In genomic region chr1:92637501-92638172, GRCm38 (mm10) we compare ENCODE assay signal across 31 mouse cellular contexts. TPM values are rescaled to one million over a fixed set of nuclear protein-coding genes. Genes with fewer than 3 reads are reported as not detected.
A peak's percentile ranks its signal among the peaks of the same experiment; 100 is the strongest.
DNase-seq lines count a peak whose midpoint lies in the region; ATAC-seq and TF ChIP-seq lines count a peak whose summit lies in the region.
"Had no signal": no experiment of that assay in that cellular context is flagged by ENCODE, and none has a peak within 500 bp of the region (broad histone marks: within the 10 kb centered on the region; RNA-seq: fewer than 3 reads in every experiment).

No protein-coding gene starts in this region.

- peak; percentile 44 for DNase-seq in forebrain, embryonic 11.5 days (ENCODE audit: low spot score)
- DNase-seq in intestine, embryonic 14.5 days (ENCODE audit: low spot score), result peak; percentile 31
- DNase-seq in liver, postnatal 0 days, result peak; percentile 9
- DNase-seq in liver, result no peak
- no peak for DNase-seq in MEL (ENCODE audit: low read depth, low spot score)
- DNase-seq: cerebellum, adult 18-20 months; cerebellum, adult 9-10 months; cerebellum, postnatal 14 days; gastrocnemius, postnatal 10 days; gastrocnemius, postnatal 36 days had no signal

- no peak overlapping the region for H3K4me2 ChIP-seq in forebrain, embryonic 11.5 days (ENCODE audit: low read depth, low read length, severe bottlenecking)
- no peak overlapping the region for H3K4me2 ChIP-seq in forebrain, embryonic 13.5 days
- H3K4me2 ChIP-seq in intestine, embryonic 14.5 days (ENCODE audit: low read length), result no peak overlapping the region
- no peak overlapping the region for H3K4me2 ChIP-seq in intestine, embryonic 16.5 days (ENCODE audit: low read depth, low read length)
- H3K4me2 ChIP-seq in liver, postnatal 0 days (ENCODE audit: low read depth, low read length), result no peak overlapping the region
- H3K4me2 ChIP-seq in kidney, embryonic 16.5 days (replicated peaks; ENCODE audit: low read depth, low read length), result no peak overlapping the region
- H3K4me2 ChIP-seq: embryonic facial prominence, embryonic 12.5 days; embryonic facial prominence, embryonic 15.5 days; forebrain, embryonic 12.5 days; heart, embryonic 11.5 days; hindbrain, embryonic 12.5 days; hindbrain, embryonic 15.5 days had no signal

- 89% methylated on average over 15 of the region's 15 CpGs for WGBS in forebrain, embryonic 11.5 days
- WGBS in forebrain, embryonic 13.5 days, result 94% methylated on average over 15 of the region's 15 CpGs
- WGBS in intestine, embryonic 14.5 days, result 91% methylated on average over 15 of the region's 15 CpGs
- 91% methylated on average over 15 of the region's 15 CpGs for WGBS in intestine, embryonic 16.5 days
- WGBS in liver, postnatal 0 days (ENCODE audit: insufficient replicate concordance), result 80% methylated on average over 15 of the region's 15 CpGs
- 86% methylated on average over 15 of the region's 15 CpGs for WGBS in kidney, embryonic 16.5 days

- TF ChIP-seq POLR2A in MEL (IDR thresholded peaks at IDR 0.05; ENCODE audit: control insufficient read depth in 1 of 2, insufficient read depth in 1 of 2, low read depth in 1 of 2, low read length in 2 of 2, poor library complexity in 1 of 2), result no peak; a peak in 1 of 4 replicates

- H3K27me3 ChIP-seq in forebrain, embryonic 11.5 days (ENCODE audit: control insufficient read depth, insufficient read depth, low read length), result no peaks in the 10 kb centered on the region
- H3K27me3 ChIP-seq in forebrain, embryonic 13.5 days, result no peaks in the 10 kb centered on the region
- no peaks in the 10 kb centered on the region for H3K27me3 ChIP-seq in intestine, embryonic 14.5 days (replicated peaks; ENCODE audit: control insufficient read depth, insufficient read depth, low read length)
- no peaks in the 10 kb centered on the region for H3K27me3 ChIP-seq in intestine, embryonic 16.5 days (replicated peaks; ENCODE audit: control insufficient read depth, insufficient read depth, low read length)
- H3K27me3 ChIP-seq in liver, postnatal 0 days (ENCODE audit: insufficient read depth, low read length), result no peaks in the 10 kb centered on the region
- no peaks in the 10 kb centered on the region for H3K27me3 ChIP-seq in MEL (ENCODE audit: control insufficient read depth in 1 of 2, insufficient read depth in 2 of 2, low read length in 2 of 2)
- H3K27me3 ChIP-seq in kidney, embryonic 16.5 days (ENCODE audit: insufficient read depth, low read length), result no peaks in the 10 kb centered on the region
- H3K27me3 ChIP-seq: embryonic facial prominence, embryonic 12.5 days; embryonic facial prominence, embryonic 15.5 days; forebrain, embryonic 12.5 days; hindbrain, embryonic 12.5 days; hindbrain, embryonic 15.5 days; Patski had no signal

- no peak for TF ChIP-seq CTCF in liver, postnatal 0 days (IDR thresholded peaks at IDR 0.05; ENCODE audit: low read depth)
- TF ChIP-seq CTCF in MEL (IDR thresholded peaks at IDR 0.05 in 2 of 3, conservative IDR thresholded peaks at IDR 0.05 in 1 of 3; ENCODE audit: control insufficient read depth in 1 of 3, insufficient read depth in 1 of 3, low read depth in 2 of 3, low read length in 3 of 3, poor library complexity in 1 of 3, severe bottlenecking in 1 of 3), result no peak

- no peak for ATAC-seq in forebrain, embryonic 11.5 days (replicated peaks; ENCODE audit: low FRiP score)
- no peak for ATAC-seq in forebrain, embryonic 13.5 days
- ATAC-seq in intestine, embryonic 14.5 days (replicated peaks; ENCODE audit: low FRiP score, low TSS enrichment, low read depth), result no peak
- no peak for ATAC-seq in intestine, embryonic 16.5 days
- no peak for ATAC-seq in liver, postnatal 0 days
- no peak for ATAC-seq in kidney, embryonic 16.5 days (ENCODE audit: low FRiP score, low TSS enrichment)
- ATAC-seq: forebrain, embryonic 16.5 days; Patski had no signal

- H3K9me3 ChIP-seq in forebrain, embryonic 11.5 days (ENCODE audit: control insufficient read depth, low read length), result no peaks in the 10 kb centered on the region
- H3K9me3 ChIP-seq in forebrain, embryonic 13.5 days (replicated peaks), result no peaks in the 10 kb centered on the region
- H3K9me3 ChIP-seq in intestine, embryonic 14.5 days (ENCODE audit: control insufficient read depth, low read length), result no peaks in the 10 kb centered on the region
- H3K9me3 ChIP-seq in intestine, embryonic 16.5 days (ENCODE audit: control insufficient read depth, low read length), result no peaks in the 10 kb centered on the region
- H3K9me3 ChIP-seq in liver, postnatal 0 days (ENCODE audit: low read length), result no peaks in the 10 kb centered on the region
- no peaks in the 10 kb centered on the region for H3K9me3 ChIP-seq in MEL (replicated peaks; ENCODE audit: insufficient read depth, low read length)
- no peaks in the 10 kb centered on the region for H3K9me3 ChIP-seq in kidney, embryonic 16.5 days (ENCODE audit: low read length)
- H3K9me3 ChIP-seq: embryonic facial prominence, embryonic 12.5 days; embryonic facial prominence, embryonic 15.5 days; forebrain, embryonic 12.5 days; hindbrain, embryonic 12.5 days; hindbrain, embryonic 15.5 days had no signal

- H3K9ac ChIP-seq in forebrain, embryonic 11.5 days (ENCODE audit: low read length), result no peak overlapping the region
- no peak overlapping the region for H3K9ac ChIP-seq in forebrain, embryonic 13.5 days
- H3K9ac ChIP-seq in intestine, embryonic 14.5 days (ENCODE audit: low read length), result no peak overlapping the region
- H3K9ac ChIP-seq in intestine, embryonic 16.5 days (ENCODE audit: low read depth, low read length), result no peak overlapping the region
- no peak overlapping the region for H3K9ac ChIP-seq in liver, postnatal 0 days (replicated peaks)
- H3K9ac ChIP-seq in MEL (ENCODE audit: control insufficient read depth, low read depth, low read length, poor library complexity, severe bottlenecking), result no peak overlapping the region
- H3K9ac ChIP-seq in kidney, embryonic 16.5 days (replicated peaks; ENCODE audit: low read length), result no peak overlapping the region
- H3K9ac ChIP-seq: embryonic facial prominence, embryonic 12.5 days; embryonic facial prominence, embryonic 15.5 days; forebrain, embryonic 12.5 days; hindbrain, embryonic 12.5 days; hindbrain, embryonic 15.5 days had no signal

- H3K36me3 ChIP-seq in forebrain, embryonic 11.5 days (ENCODE audit: control insufficient read depth, insufficient read depth, low read length), result peaks cover 4% of the 10 kb centered on the region; the same call in 1 of the 2 replicates
- peaks cover 43% of the 10 kb centered on the region for H3K36me3 ChIP-seq in forebrain, embryonic 13.5 days (ENCODE audit: poor library complexity, severe bottlenecking)
- peaks cover 36% of the 10 kb centered on the region for H3K36me3 ChIP-seq in intestine, embryonic 14.5 days (ENCODE audit: control insufficient read depth, insufficient read depth, low read length)
- H3K36me3 ChIP-seq in intestine, embryonic 16.5 days (ENCODE audit: control insufficient read depth, insufficient read depth, low read length), result peaks cover 5% of the 10 kb centered on the region; the same call in 1 of the 2 replicates
- H3K36me3 ChIP-seq in liver, postnatal 0 days (replicated peaks; ENCODE audit: insufficient read depth, low read length), result peaks cover 19% of the 10 kb centered on the region
- peaks cover 2 to 14% of the 10 kb centered on the region in 2 experiments; a peak in 3 of 4 replicates for H3K36me3 ChIP-seq in MEL (ENCODE audit: control insufficient read depth in 1 of 2, insufficient read depth in 2 of 2, low read length in 2 of 2)
- H3K36me3 ChIP-seq in kidney, embryonic 16.5 days (ENCODE audit: insufficient read depth, low read length), result peaks cover 32% of the 10 kb centered on the region

- H3K4me3 ChIP-seq in forebrain, embryonic 11.5 days (ENCODE audit: low read depth, low read length), result no peak overlapping the region
- no peak overlapping the region for H3K4me3 ChIP-seq in forebrain, embryonic 13.5 days
- H3K4me3 ChIP-seq in intestine, embryonic 14.5 days (ENCODE audit: low read depth, low read length), result no peak overlapping the region
- H3K4me3 ChIP-seq in intestine, embryonic 16.5 days (ENCODE audit: low read length), result no peak overlapping the region
- no peak overlapping the region for H3K4me3 ChIP-seq in liver, postnatal 0 days (ENCODE audit: low read depth, low read length)
- H3K4me3 ChIP-seq in MEL (ENCODE audit: control insufficient read depth in 1 of 2, insufficient read depth in 1 of 2, low read depth in 2 of 2, low read length in 2 of 2), result no peak overlapping the region
- H3K4me3 ChIP-seq in kidney, embryonic 16.5 days (ENCODE audit: low read length), result no peak overlapping the region
- H3K4me3 ChIP-seq: embryonic facial prominence, embryonic 12.5 days; embryonic facial prominence, embryonic 15.5 days; forebrain, embryonic 12.5 days; hindbrain, embryonic 12.5 days; hindbrain, embryonic 15.5 days had no signal

- H3K4me1 ChIP-seq in forebrain, embryonic 11.5 days (replicated peaks; ENCODE audit: control insufficient read depth, insufficient read depth, low read length), result peaks cover 8% of the 10 kb centered on the region; the same call in 1 of the 2 replicates
- H3K4me1 ChIP-seq in forebrain, embryonic 13.5 days, result peaks cover 26% of the 10 kb centered on the region
- peaks cover 13% of the 10 kb centered on the region for H3K4me1 ChIP-seq in intestine, embryonic 14.5 days (replicated peaks; ENCODE audit: control insufficient read depth, insufficient read depth, low read length)
- peaks cover 13% of the 10 kb centered on the region for H3K4me1 ChIP-seq in intestine, embryonic 16.5 days (ENCODE audit: control insufficient read depth, insufficient read depth, low read length)
- peaks cover 19% of the 10 kb centered on the region for H3K4me1 ChIP-seq in liver, postnatal 0 days (ENCODE audit: insufficient read depth)
- H3K4me1 ChIP-seq in MEL (ENCODE audit: control insufficient read depth in 1 of 2, insufficient read depth in 2 of 2, low read length in 2 of 2), result peaks cover 0 to 17% of the 10 kb centered on the region in 2 experiments; a peak in 3 of 4 replicates
- H3K4me1 ChIP-seq in kidney, embryonic 16.5 days (ENCODE audit: insufficient read depth, low read length), result peaks cover 15% of the 10 kb centered on the region

- no peak overlapping the region for H3K27ac ChIP-seq in forebrain, embryonic 11.5 days (ENCODE audit: low read depth, low read length)
- no peak overlapping the region for H3K27ac ChIP-seq in forebrain, embryonic 13.5 days
- H3K27ac ChIP-seq in intestine, embryonic 14.5 days (ENCODE audit: low read depth), result no peak overlapping the region
- H3K27ac ChIP-seq in intestine, embryonic 16.5 days (ENCODE audit: low read length), result no peak overlapping the region
- no peak overlapping the region for H3K27ac ChIP-seq in liver, postnatal 0 days (ENCODE audit: low read depth)
- no peak overlapping the region for H3K27ac ChIP-seq in MEL (ENCODE audit: control insufficient read depth, low read depth, low read length)
- no peak overlapping the region for H3K27ac ChIP-seq in kidney, embryonic 16.5 days (ENCODE audit: low read length)
- H3K27ac ChIP-seq: embryonic facial prominence, embryonic 12.5 days; embryonic facial prominence, embryonic 15.5 days; forebrain, embryonic 12.5 days; hindbrain, embryonic 15.5 days had no signal

- peaks cover 30% of the 10 kb centered on the region for H3K79me2 ChIP-seq in MEL (ENCODE audit: control insufficient read depth, insufficient read depth, low read length, poor library complexity)

- no peak for TF ChIP-seq EP300 in liver, postnatal 0 days (IDR thresholded peaks at IDR 0.05; ENCODE audit: low read depth)
- TF ChIP-seq EP300 in MEL (IDR thresholded peaks at IDR 0.05; ENCODE audit: low read depth in 1 of 2, low read length in 2 of 2), result no peak

- TF ChIP-seq RAD21 in MEL (IDR thresholded peaks at IDR 0.05; ENCODE audit: low read depth, low read length), result no peak

RNA-seq across cellular contexts. Expression of gene Cops9, which starts 4.1 kb away (rescaled TPM):
- polyA plus RNA-seq in forebrain, embryonic 11.5 days (2014; fragmentation: Nextera tagmentation; extraction: Ambion mirVana), result 346 and 366 TPM in 2 replicates
- 542 and 587 TPM in 2 replicates for polyA plus RNA-seq in forebrain, embryonic 13.5 days (2015; fragmentation: Nextera tagmentation; extraction: Ambion mirVana)
- polyA plus RNA-seq in intestine, embryonic 14.5 days (2014; fragmentation: Nextera tagmentation; extraction: Ambion mirVana), result 424 and 467 TPM in 2 replicates
- polyA plus RNA-seq in intestine, embryonic 16.5 days (2015; fragmentation: Nextera tagmentation; extraction: Ambion mirVana), result 371 and 387 TPM in 2 replicates
- 222 and 225 TPM in 2 replicates for polyA plus RNA-seq in liver, postnatal 0 days (2015; fragmentation: Nextera tagmentation; extraction: Ambion mirVana)
- total RNA-seq in MEL (2012; rRNA removed), result 550 and 618 TPM in 2 replicates
- polyA plus RNA-seq in MEL (2012; ENCODE audit: insufficient read depth in 1 of 2, insufficient read length in 2 of 2, low read depth in 1 of 2, low replicate concordance in 2 of 2, missing spikeins in 1 of 2), result 100 to 1,000 TPM in 1 of 2 experiments, not detected in 1; 377 TPM
- polyA plus RNA-seq in kidney, embryonic 16.5 days (2015; fragmentation: Nextera tagmentation; extraction: Ambion mirVana), result 369 and 396 TPM in 2 replicates

RNA-seq across cellular contexts. Expression of gene Otos, which starts 11.0 kb away (rescaled TPM):
- polyA plus RNA-seq in forebrain, embryonic 11.5 days (2014; fragmentation: Nextera tagmentation; extraction: Ambion mirVana), result not detected in 2 replicates
- 0.10 and 0.11 TPM in 2 replicates for polyA plus RNA-seq in forebrain, embryonic 13.5 days (2015; fragmentation: Nextera tagmentation; extraction: Ambion mirVana)
- 0.09 TPM in 1 of 2 replicates, not detected in the other for polyA plus RNA-seq in intestine, embryonic 14.5 days (2014; fragmentation: Nextera tagmentation; extraction: Ambion mirVana)
- polyA plus RNA-seq in intestine, embryonic 16.5 days (2015; fragmentation: Nextera tagmentation; extraction: Ambion mirVana), result 0.31 TPM in 1 of 2 replicates, not detected in the other
- 0.16 TPM in 1 of 2 replicates, not detected in the other for polyA plus RNA-seq in liver, postnatal 0 days (2015; fragmentation: Nextera tagmentation; extraction: Ambion mirVana)
- 1.2 and 1.8 TPM in 2 replicates for total RNA-seq in MEL (2012; rRNA removed)
- polyA plus RNA-seq in MEL (2012; ENCODE audit: insufficient read depth in 1 of 2, insufficient read length in 2 of 2, low read depth in 1 of 2, low replicate concordance in 2 of 2, missing spikeins in 1 of 2), result 1 to 10 TPM in 1 of 2 experiments, not detected in 1; 6.3 TPM
- 0.64 and 0.72 TPM in 2 replicates for polyA plus RNA-seq in kidney, embryonic 16.5 days (2015; fragmentation: Nextera tagmentation; extraction: Ambion mirVana)
- total RNA-seq: adrenal gland, adult 18-20 months; adrenal gland, postnatal 10 days; adrenal gland, postnatal 36 days; ES-E14; gastrocnemius, adult 18-20 months; gastrocnemius, postnatal 36 days; heart, adult 8-10 months had no signal
- polyA plus RNA-seq: heart, embryonic 11.5 days; heart, embryonic 14.5 days; heart, postnatal 0 days; hindbrain, embryonic 12.5 days had no signal

RNA-seq across cellular contexts. Expression of gene Olfr12, which starts 20.0 kb away (rescaled TPM):
- polyA plus RNA-seq in forebrain, embryonic 11.5 days (2014; fragmentation: Nextera tagmentation; extraction: Ambion mirVana), result 0.15 TPM in 1 of 2 replicates, not detected in the other
- polyA plus RNA-seq in forebrain, embryonic 13.5 days (2015; fragmentation: Nextera tagmentation; extraction: Ambion mirVana), result not detected in 2 replicates
- polyA plus RNA-seq in intestine, embryonic 14.5 days (2014; fragmentation: Nextera tagmentation; extraction: Ambion mirVana), result not detected in 2 replicates
- not detected in 2 replicates for polyA plus RNA-seq in intestine, embryonic 16.5 days (2015; fragmentation: Nextera tagmentation; extraction: Ambion mirVana)
- not detected in 2 replicates for polyA plus RNA-seq in liver, postnatal 0 days (2015; fragmentation: Nextera tagmentation; extraction: Ambion mirVana)
- not detected in 2 replicates for total RNA-seq in MEL (2012; rRNA removed)
- polyA plus RNA-seq in MEL (2012; ENCODE audit: insufficient read depth in 1 of 2, insufficient read length in 2 of 2, low read depth in 1 of 2, low replicate concordance in 2 of 2, missing spikeins in 1 of 2), result not detected
- polyA plus RNA-seq in kidney, embryonic 16.5 days (2015; fragmentation: Nextera tagmentation; extraction: Ambion mirVana), result not detected in 2 replicates
- total RNA-seq: adrenal gland, adult 18-20 months; adrenal gland, postnatal 10 days; adrenal gland, postnatal 36 days; gastrocnemius, adult 18-20 months; gastrocnemius, postnatal 10 days; gastrocnemius, postnatal 36 days; granulocyte monocyte progenitor cell, adult 5-6 weeks; heart, adult 8-10 months; hematopoietic stem cell, adult 5-6 weeks had no signal
- polyA plus RNA-seq: embryonic facial prominence, embryonic 12.5 days; forebrain, embryonic 12.5 days; forebrain, embryonic 16.5 days; heart, embryonic 11.5 days; heart, embryonic 14.5 days; heart, postnatal 0 days; hindbrain, embryonic 12.5 days; hindbrain, embryonic 15.5 days; Patski had no signal

RNA-seq across cellular contexts. Expression of gene Olfr1410, which starts 32.1 kb away (rescaled TPM):
- polyA plus RNA-seq in forebrain, embryonic 11.5 days (2014; fragmentation: Nextera tagmentation; extraction: Ambion mirVana), result not detected in 2 replicates
- polyA plus RNA-seq in forebrain, embryonic 13.5 days (2015; fragmentation: Nextera tagmentation; extraction: Ambion mirVana), result not detected in 2 replicates
- not detected in 2 replicates for polyA plus RNA-seq in intestine, embryonic 14.5 days (2014; fragmentation: Nextera tagmentation; extraction: Ambion mirVana)
- polyA plus RNA-seq in intestine, embryonic 16.5 days (2015; fragmentation: Nextera tagmentation; extraction: Ambion mirVana), result not detected in 2 replicates
- polyA plus RNA-seq in liver, postnatal 0 days (2015; fragmentation: Nextera tagmentation; extraction: Ambion mirVana), result not detected in 2 replicates
- total RNA-seq in MEL (2012; rRNA removed), result 0.07 TPM in 1 of 2 replicates, not detected in the other
- polyA plus RNA-seq in MEL (2012; ENCODE audit: insufficient read depth in 1 of 2, insufficient read length in 2 of 2, low read depth in 1 of 2, low replicate concordance in 2 of 2, missing spikeins in 1 of 2), result not detected
- polyA plus RNA-seq in kidney, embryonic 16.5 days (2015; fragmentation: Nextera tagmentation; extraction: Ambion mirVana), result not detected in 2 replicates
- total RNA-seq: adrenal gland, adult 18-20 months; adrenal gland, postnatal 10 days; adrenal gland, postnatal 36 days; gastrocnemius, adult 18-20 months; gastrocnemius, postnatal 10 days; gastrocnemius, postnatal 36 days; granulocyte monocyte progenitor cell, adult 5-6 weeks; heart, adult 8-10 months; hematopoietic stem cell, adult 5-6 weeks had no signal
- polyA plus RNA-seq: embryonic facial prominence, embryonic 12.5 days; embryonic facial prominence, embryonic 15.5 days; forebrain, embryonic 12.5 days; forebrain, embryonic 16.5 days; heart, embryonic 11.5 days; heart, embryonic 14.5 days; heart, postnatal 0 days; hindbrain, embryonic 12.5 days; hindbrain, embryonic 15.5 days; Patski had no signal

RNA-seq across cellular contexts. Expression of gene Olfr1411, which starts 43.4 kb away (rescaled TPM):
- polyA plus RNA-seq in forebrain, embryonic 11.5 days (2014; fragmentation: Nextera tagmentation; extraction: Ambion mirVana), result not detected in 2 replicates
- polyA plus RNA-seq in forebrain, embryonic 13.5 days (2015; fragmentation: Nextera tagmentation; extraction: Ambion mirVana), result not detected in 2 replicates
- polyA plus RNA-seq in intestine, embryonic 14.5 days (2014; fragmentation: Nextera tagmentation; extraction: Ambion mirVana), result not detected in 2 replicates
- polyA plus RNA-seq in intestine, embryonic 16.5 days (2015; fragmentation: Nextera tagmentation; extraction: Ambion mirVana), result not detected in 2 replicates
- not detected in 2 replicates for polyA plus RNA-seq in liver, postnatal 0 days (2015; fragmentation: Nextera tagmentation; extraction: Ambion mirVana)
- total RNA-seq in MEL (2012; rRNA removed), result not detected in 2 replicates
- polyA plus RNA-seq in MEL (2012; ENCODE audit: insufficient read depth in 1 of 2, insufficient read length in 2 of 2, low read depth in 1 of 2, low replicate concordance in 2 of 2, missing spikeins in 1 of 2), result not detected
- not detected in 2 replicates for polyA plus RNA-seq in kidney, embryonic 16.5 days (2015; fragmentation: Nextera tagmentation; extraction: Ambion mirVana)
- total RNA-seq: adrenal gland, adult 18-20 months; adrenal gland, postnatal 10 days; adrenal gland, postnatal 36 days; ES-E14; gastrocnemius, adult 18-20 months; gastrocnemius, postnatal 10 days; gastrocnemius, postnatal 36 days; granulocyte monocyte progenitor cell, adult 5-6 weeks; heart, adult 8-10 months; hematopoietic stem cell, adult 5-6 weeks had no signal
- polyA plus RNA-seq: embryonic facial prominence, embryonic 12.5 days; embryonic facial prominence, embryonic 15.5 days; forebrain, embryonic 12.5 days; forebrain, embryonic 16.5 days; heart, embryonic 11.5 days; heart, embryonic 14.5 days; heart, postnatal 0 days; hindbrain, embryonic 12.5 days; hindbrain, embryonic 15.5 days; Patski had no signal

Comparison
In these comparisons a context has a peak if more than half of its experiments do, and no peak if none do; other contexts are left out.
1. DNase-seq: peak in forebrain, embryonic 11.5 days (single experiment), intestine, embryonic 14.5 days (single experiment) and liver, postnatal 0 days (single experiment); none in liver (single experiment) and MEL (single experiment).